Mouse (Mus musculus) brain, embryonic 14.5 days (tissue): ENCODE results near the gene Slc16a14. TPM values are rescaled to one million over a fixed set of nuclear protein-coding genes. Genes with fewer than 3 reads are reported as not detected.

Experiments
- DNase-seq: peaks from one replicate; pipeline ENCODE4 v3.0.0-alpha.2; 2011; ENCODE audit warnings: low read depth
- CTCF ChIP-seq: fragments of 200-500 bp; IDR thresholded peaks from 2 replicates; pipeline ENCODE4 v1.5.1; 2012; ENCODE audit warnings: inconsistent platforms, mild to moderate bottlenecking, moderate library complexity, borderline replicate concordance; ENCODE audit not compliant: insufficient read depth, insufficient read length; ENCODE audit errors: extremely low read depth
- POLR2A ChIP-seq: fragments of 200-500 bp; IDR thresholded peaks from 2 replicates; pipeline ENCODE4 v1.6.1; 2012; ENCODE audit warnings: mild to moderate bottlenecking, inconsistent platforms, borderline replicate concordance; ENCODE audit not compliant: poor library complexity, insufficient read depth, insufficient read length, severe bottlenecking; ENCODE audit errors: extremely low read depth
- polyA plus RNA-seq: library from polyadenylated mRNA; depleted of rRNA; stranded (reverse); fragments of >200 nt; gene quantifications from 2 replicates; pipeline ENCODE4 v1.2.3, GENCODE M21; 2012

Gene Slc16a14
- polyA plus RNA-seq, 1 experiment, result 10.9 TPM

DNA sequence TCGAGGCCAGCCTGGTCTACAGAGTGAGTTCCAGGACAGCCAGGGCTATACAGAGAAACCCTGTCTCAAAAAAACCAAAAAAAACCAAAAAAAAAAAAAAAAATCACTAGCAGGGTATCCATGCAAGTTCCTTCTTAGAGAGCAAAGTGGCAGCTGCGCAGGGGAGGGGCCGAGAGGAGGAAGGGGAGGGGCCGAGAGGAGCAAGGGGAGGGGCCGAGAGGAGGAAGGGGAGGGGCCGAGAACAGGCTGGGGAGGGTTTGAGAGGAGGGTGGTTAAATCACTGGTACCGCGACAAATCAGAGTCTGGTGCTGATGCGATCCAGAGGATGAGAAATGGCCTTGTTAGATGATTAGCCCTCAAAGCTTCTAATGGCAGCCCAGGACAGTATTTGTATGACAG is 43.2 kb downstream of the Slc16a14 start:
- no peak for DNase-seq
- TF ChIP-seq POLR2A (no peak), CTCF (no peak)

DNA sequence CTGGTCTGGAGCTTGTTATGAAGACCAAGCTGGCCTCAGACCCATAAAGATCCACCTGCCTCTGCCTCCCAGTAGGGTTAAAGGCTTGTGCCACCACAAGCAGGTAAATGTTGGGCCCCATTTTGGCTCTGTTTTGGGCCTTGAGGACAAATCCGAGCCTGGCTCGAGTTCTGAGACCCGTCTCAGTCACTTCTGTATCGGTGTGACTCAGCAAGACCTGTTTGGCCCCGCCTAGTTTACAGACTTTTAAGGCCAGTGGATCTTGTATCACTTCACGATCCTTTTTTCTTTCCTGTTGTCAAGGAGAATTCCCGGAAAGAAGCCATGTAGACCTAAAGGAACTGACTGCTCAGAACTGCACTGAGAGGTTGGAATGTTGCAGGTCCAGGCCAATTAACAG is 44.4 kb downstream of the Slc16a14 start:
- no peak for DNase-seq
- TF ChIP-seq POLR2A (no peak), CTCF (no peak)

DNA sequence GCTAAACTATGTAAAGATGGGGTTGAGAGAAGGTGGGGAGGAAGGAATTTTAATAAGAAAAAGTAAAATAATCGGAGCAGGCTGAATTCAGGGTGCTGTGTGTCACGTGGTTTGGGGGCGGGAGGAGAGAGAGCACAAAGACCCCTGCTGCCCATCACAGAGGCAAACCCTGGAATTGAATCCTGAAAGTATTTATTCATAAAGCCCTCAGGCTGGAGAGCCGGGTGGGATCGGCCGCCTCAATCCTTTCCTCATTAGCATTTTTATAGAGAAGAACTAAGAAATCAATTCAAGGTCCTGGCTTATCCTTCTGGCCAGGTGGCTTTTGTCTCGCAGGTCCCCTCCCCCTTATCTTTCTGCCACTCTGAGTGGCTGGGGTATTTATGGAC is 44.9 kb downstream of the Slc16a14 start:
- no peak for TF ChIP-seq CTCF
- no peak for TF ChIP-seq POLR2A
- peak; percentile 90 for DNase-seq

DNA sequence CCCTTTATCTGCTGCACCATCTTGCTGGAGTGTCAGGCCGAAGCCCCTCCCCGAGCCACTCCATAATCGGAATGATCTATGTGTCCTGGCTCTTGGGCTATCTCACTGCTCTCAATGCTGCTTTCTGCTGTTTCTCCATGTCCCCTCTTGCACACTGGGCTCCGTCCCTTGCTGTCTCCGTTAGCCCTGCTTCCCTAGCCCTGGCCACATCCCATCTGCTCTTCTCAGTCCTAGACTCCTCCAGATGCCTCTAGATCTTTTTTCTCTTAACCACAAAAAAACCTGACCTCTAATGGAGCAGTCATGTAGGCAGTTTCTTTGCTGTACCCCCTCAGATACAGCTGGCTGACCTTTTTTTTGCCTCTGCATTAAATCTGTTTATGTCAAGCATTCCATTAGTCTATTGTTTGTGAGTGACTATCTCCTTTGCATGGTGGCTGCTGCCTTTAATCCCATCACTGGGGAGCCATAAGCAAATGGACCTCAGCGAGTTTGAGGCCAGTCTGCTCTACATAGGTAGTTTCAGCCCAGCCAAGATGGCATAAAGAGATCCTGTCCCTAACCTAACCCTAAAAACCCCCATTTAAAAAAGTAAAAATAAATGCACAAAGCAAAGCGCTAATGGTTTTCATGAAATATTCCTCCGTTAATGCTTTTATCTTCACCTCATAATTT is 45.5 kb downstream of the Slc16a14 start:
- no peak for TF ChIP-seq POLR2A
- TF ChIP-seq CTCF, result no peak
- DNase-seq, result peak; percentile 33

DNA sequence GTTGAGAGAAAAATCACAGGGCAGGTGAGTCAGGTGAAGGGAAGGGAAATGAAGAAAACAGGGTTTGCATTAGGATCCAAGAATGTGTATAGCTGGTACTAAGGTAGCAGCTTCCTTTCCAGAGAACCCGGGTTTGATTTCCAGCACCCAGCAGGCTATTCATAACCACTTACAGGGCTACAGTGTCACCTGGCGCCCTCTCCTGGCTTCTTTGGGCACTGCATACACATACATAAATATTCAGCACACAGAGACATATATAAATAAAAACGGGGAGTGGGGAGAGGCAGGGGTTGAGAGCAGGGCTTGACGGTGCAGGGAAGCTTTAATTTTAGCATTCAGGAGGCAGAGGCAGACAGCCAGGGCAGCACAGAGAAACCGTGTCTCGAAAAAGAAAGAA is 49.0 kb downstream of the Slc16a14 start:
- no peak for DNase-seq
- TF ChIP-seq CTCF (peak; percentile 16; the same call in 1 of the 2 replicates), POLR2A (no peak)

DNA sequence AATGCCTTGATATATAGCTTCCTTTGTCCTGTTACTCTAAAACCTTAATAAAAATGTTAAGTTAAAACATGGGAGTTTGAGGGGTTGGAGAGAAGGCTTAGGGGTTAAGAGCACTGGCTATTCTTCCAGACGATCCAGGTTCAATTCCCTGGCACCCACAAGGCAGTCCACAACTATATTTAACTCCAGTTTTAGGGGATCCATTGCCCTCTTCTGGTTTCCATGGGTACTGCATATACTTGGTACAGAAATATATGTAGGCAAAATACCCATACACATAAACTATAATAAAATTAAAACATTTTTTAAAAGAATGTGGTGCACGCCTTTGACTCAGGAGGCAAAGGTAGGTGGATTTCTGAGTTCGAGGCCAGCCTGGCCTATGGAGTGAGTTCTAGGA is 49.8 kb downstream of the Slc16a14 start:
- DNase-seq, result no peak
- TF ChIP-seq POLR2A, result no peak
- 0 out of 2 replicates have a peak, but pooled peaks have one; percentile 6 for TF ChIP-seq CTCF

DNA sequence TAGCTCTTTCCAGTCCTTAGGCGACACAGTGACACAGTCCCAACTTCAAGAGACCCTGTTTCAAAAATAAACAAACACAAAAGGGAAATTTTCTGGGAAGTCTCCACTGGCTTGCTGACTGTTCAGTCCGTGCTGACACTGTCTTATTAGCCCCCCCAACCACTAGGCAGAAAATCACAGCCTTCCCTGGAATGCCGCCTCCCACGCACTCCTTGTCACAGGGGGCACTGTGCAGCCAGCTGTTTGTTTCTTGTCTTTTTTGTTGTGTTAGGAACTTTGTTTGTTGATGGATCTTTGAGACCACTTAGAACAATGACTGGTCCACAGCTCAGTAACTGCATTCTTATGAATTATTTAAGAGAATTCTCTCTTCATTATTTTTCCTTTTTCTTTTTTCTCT is 51.0 kb downstream of the Slc16a14 start:
- DNase-seq, result no peak
- TF ChIP-seq POLR2A (no peak), CTCF (no peak)

DNA sequence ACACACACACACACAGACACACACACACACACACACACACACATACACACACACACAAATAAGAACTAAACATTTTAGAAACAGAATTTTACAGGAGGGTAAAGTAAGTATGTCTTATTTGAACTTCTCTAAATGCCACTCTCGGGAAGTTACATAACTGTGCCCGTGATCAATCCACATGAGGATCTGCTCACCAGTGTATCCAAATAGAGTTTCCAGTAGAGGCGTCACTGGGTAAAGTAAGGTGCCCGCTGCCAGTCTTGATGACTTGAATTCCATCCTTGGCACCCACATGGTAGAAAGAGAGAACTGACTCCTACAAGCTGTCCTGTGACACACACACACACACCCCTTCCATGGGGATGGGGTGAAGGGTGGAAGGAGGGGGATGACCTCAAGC is 52.0 kb downstream of the Slc16a14 start:
- no peak for DNase-seq
- TF ChIP-seq POLR2A (no peak), CTCF (no peak)

DNA sequence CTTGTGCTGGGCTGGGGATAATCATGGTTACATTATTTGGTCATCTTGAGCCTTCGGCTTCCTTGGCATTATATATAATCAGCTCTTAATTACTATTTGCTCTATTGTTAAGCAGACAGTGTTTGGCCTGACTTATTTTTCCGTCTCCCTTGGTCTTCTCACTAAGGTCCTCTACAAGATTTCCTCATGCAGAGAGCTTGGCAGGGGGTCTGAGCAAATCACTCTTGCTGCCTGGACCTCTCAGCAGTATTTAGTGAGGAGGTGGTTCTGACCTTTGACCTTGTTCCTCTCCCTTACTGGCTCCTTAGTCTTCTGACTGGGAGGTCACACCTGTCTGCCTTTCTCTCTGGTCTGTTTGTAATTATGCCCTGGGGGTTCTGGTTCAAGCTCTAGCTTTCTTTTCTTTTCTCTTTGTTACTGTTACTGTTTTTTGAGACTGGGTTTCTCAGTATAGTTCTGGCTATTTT is 52.8 kb downstream of the Slc16a14 start:
- TF ChIP-seq POLR2A (no peak), CTCF (no peak)

DNA sequence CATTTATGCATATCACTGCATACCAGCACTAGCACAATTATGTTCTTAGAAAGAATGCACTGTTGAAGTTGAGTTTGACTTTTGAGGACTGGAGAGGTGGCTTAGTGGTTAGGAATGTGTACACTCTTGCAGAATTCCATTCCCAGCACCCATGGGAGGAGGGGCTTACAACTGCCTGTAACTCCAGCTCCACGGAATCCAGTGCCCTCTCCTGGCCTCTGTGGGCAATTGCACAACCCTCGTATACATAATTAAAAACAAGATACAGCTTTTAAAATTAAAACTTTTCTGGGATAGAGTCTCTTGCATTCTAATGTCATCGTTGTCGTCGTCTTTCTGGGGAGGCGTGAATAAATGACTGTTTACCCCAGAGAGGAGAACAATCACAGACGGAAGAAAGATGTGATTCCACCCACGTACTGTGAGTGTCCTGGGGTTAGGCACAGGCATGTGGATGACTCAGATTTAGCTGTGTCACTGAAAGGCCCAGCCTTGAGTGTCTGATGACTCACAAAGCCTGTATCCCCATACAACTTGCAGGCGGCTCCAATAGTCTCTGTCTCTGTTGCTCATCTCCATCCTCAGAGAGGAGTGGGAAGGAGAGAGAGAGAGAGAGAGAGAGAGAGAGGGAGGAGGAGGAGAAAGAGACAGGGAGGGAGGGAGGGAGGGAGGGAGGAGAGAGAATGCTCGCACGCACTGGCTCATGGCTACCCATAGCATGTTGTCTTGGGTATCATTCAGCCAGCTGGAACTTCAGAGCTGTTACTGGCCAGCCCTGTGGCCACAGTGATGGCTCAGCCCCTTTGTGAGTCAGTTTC is 53.5 kb downstream of the Slc16a14 start:
- no peak for TF ChIP-seq POLR2A
- TF ChIP-seq CTCF, result peak; percentile 7; the same call in 1 of the 2 replicates
- DNase-seq, result no peak

More for the DNA sequence above, 52.8 kb downstream of the Slc16a14 start:
- DNase-seq, result no peak

DNA sequence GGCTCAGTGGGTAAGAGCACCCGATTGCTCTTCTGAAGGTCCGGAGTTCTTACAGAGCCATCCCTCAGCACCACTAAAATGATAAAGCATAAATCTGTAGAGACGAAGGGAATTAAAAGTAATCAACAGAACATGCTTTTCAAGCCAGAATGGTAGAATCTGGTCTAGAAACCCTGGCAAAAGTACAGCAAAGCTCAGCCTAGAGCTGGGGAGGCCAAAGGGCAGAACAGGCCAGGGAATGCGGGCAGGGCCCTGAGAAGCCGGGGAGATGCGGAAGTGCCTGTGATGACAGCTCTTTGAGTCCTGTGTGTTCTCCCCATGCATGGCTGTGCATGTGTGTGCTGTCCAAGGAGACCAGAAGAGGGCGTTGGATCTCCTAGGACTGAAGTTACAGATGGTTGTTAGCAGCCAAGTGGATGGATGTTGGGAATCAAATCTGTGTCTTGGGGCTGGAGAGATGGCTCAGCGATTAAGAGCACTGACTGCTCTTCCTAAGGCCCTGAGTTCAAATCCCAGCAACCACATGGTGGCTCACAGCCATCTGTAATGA is 55.3 kb downstream of the Slc16a14 start:
- DNase-seq, result no peak
- TF ChIP-seq CTCF (no peak), POLR2A (no peak)
